Mouse (Mus musculus) embryonic facial prominence, embryonic 15.5 days (tissue): ENCODE results near the gene Mmp24. TPM values are rescaled to one million over a fixed set of nuclear protein-coding genes. Genes with fewer than 3 reads are reported as not detected.

Source experiments
- ATAC-seq: fragments of 200-750 bp; cut with Nextera tagmentation; 2 replicates; pipeline ENCODE4 v1.8.0; 2017; ENCODE audit warnings: low read depth, moderate TSS enrichment; ENCODE audit not compliant: insufficient number of reproducible peaks, low FRiP score, low TSS enrichment
- H3K27ac ChIP-seq: fragments of 300-500 bp; sonication (generic); replicated peaks from 2 replicates; pipeline ENCODE4 v1.5.1; 2015; ENCODE audit warnings: mild to moderate bottlenecking, inconsistent platforms
- H3K27me3 ChIP-seq: fragments of 300-500 bp; sonication (generic); 2 replicates; pipeline ENCODE4 v1.6.1; 2015; ENCODE audit warnings: inconsistent platforms
- H3K36me3 ChIP-seq: fragments of 300-500 bp; sonication (generic); 2 replicates; pipeline ENCODE4 v1.6.1; 2015; ENCODE audit warnings: mild to moderate bottlenecking, inconsistent platforms
- H3K4me1 ChIP-seq: fragments of 300-500 bp; sonication (generic); 2 replicates; pipeline ENCODE4 v1.6.1; 2015; ENCODE audit warnings: inconsistent platforms
- H3K4me2 ChIP-seq: fragments of 300-500 bp; sonication (generic); replicated peaks from 2 replicates; pipeline ENCODE4 v1.6.1; 2015; ENCODE audit warnings: mild to moderate bottlenecking, inconsistent platforms
- H3K4me3 ChIP-seq: fragments of 300-500 bp; sonication (generic); replicated peaks from 2 replicates; pipeline ENCODE4 v1.5.1; 2015; ENCODE audit warnings: mild to moderate bottlenecking, inconsistent platforms
- H3K9ac ChIP-seq: fragments of 300-500 bp; sonication (generic); 2 replicates; pipeline ENCODE4 v1.6.1; 2015; ENCODE audit warnings: inconsistent platforms
- H3K9me3 ChIP-seq: fragments of 300-500 bp; sonication (generic); replicated peaks from 2 replicates; pipeline ENCODE4 v1.6.1; 2016; ENCODE audit warnings: inconsistent platforms
- WGBS: fragments of 180-500 bp; shearing (Covaris S2); methylation state at CpG from one replicate; pipeline ENCODE4 v1.1.7; 2015; 5-methylcytosine and 5-hydroxymethylcytosine counted together
- polyA plus RNA-seq: library from polyadenylated mRNA; unstranded; fragments of >200 nt; fragmentation: Nextera tagmentation; extraction: Ambion mirVana; gene quantifications from 2 replicates; pipeline ENCODE4 v1.2.1, GENCODE M21; 2015

The Mmp24 gene
- polyA plus RNA-seq, 1 experiment from 2014 or later: 0.11 TPM

DNA sequence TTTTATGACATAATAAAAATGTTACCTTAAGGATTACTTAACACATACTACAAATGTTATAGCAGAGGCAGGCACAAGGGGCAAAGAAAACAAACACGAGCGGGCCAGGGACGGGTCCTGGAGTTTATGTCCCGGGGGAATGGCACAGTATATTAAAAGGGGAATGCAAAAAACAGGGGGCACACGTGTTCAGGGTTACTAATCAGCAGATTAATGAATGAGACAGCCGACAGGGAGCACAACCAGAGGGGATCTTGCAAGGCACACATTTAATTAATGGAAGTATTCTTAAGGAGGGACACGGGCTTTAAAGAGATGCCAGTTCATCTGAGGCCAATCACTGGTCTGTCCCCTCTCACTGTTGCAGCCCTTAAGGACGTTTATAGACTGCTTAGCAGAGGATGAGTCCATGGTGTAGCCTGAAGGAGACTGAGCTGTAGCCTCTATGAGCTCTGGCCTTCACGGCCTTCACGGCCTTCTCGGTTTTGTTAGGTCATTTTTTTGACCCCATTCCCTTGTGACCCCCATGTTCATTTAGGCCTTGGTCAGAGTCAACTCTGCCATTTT lies 88.2 kb downstream of the Mmp24 start:
- H3K9ac ChIP-seq: no peak overlapping the region
- no peak for ATAC-seq
- no peak overlapping the region for H3K4me3 ChIP-seq
- no peaks in the 10 kb centered on the region for H3K27me3 ChIP-seq
- H3K9me3 ChIP-seq: no peaks in the 10 kb centered on the region
- no peaks in the 10 kb centered on the region for H3K4me1 ChIP-seq
- H3K27ac ChIP-seq: no peak overlapping the region
- peaks cover 20% of the 10 kb centered on the region; the same call in 1 of the 2 replicates for H3K36me3 ChIP-seq
- no peak overlapping the region for H3K4me2 ChIP-seq
- 53% methylated on average over 11 of the region's 11 CpGs for WGBS

Other genes starting within 250 kb of the Mmp24 start
- gene Gss, start 182.5 kb upstream of the Mmp24 start, polyA plus RNA-seq: 31.0 and 33.0 TPM in 2 replicates
- 1.7 and 2.2 TPM in 2 replicates for gene Myh7b, start 164.1 kb upstream of the Mmp24 start, polyA plus RNA-seq
- 131 and 137 TPM in 2 replicates for gene Trpc4ap, start 83.0 kb upstream of the Mmp24 start, polyA plus RNA-seq
- gene Edem2, start 45.9 kb upstream of the Mmp24 start, polyA plus RNA-seq: 38.3 and 39.4 TPM in 2 replicates
- not detected in 2 replicates for gene Gm17581, start 39.5 kb upstream of the Mmp24 start, polyA plus RNA-seq
- 8.8 and 9.8 TPM in 2 replicates for gene Procr, start 24.2 kb upstream of the Mmp24 start, polyA plus RNA-seq
- 21.0 and 24.8 TPM in 2 replicates for gene BC029722, start 44.1 kb downstream of the Mmp24 start, polyA plus RNA-seq
- 205 and 214 TPM in 2 replicates for gene Eif6, start 51.6 kb downstream of the Mmp24 start, polyA plus RNA-seq
- 4.3 and 4.8 TPM in 2 replicates for gene Fam83c, start 59.5 kb downstream of the Mmp24 start, polyA plus RNA-seq
- gene Uqcc1, start 155.0 kb downstream of the Mmp24 start, polyA plus RNA-seq: 52.1 and 65.6 TPM in 2 replicates
- gene Gm15557, start 165.4 kb downstream of the Mmp24 start, polyA plus RNA-seq: 0.27 TPM in 1 of 2 replicates, not detected in the other
- 1.7 and 2.2 TPM in 2 replicates for gene Gdf5, start 170.0 kb downstream of the Mmp24 start, polyA plus RNA-seq
- gene Cep250, start 181.1 kb downstream of the Mmp24 start, polyA plus RNA-seq: 22.5 and 23.3 TPM in 2 replicates
- 1.8 and 2.2 TPM in 2 replicates for gene 6430550D23Rik, start 232.6 kb downstream of the Mmp24 start, polyA plus RNA-seq
- gene Ergic3, start 232.7 kb downstream of the Mmp24 start, polyA plus RNA-seq: 250 and 256 TPM in 2 replicates